Mouse (Mus musculus): Measurements from ENCODE around the gene Cd28. TPM values are rescaled to one million over a fixed set of nuclear protein-coding genes. Genes with fewer than 3 reads are reported as not detected.

Gene Cd28
- total and polyA plus RNA-seq, 3 experiments: 1.0 to 4.4 (median 1.8) TPM

- Histone ChIP-seq H3K79me2 (replicated peaks; ENCODE audit: control insufficient read depth, extremely low read depth, insufficient read depth, poor library complexity, severe bottlenecking) (no peaks in the 10 kb centered on the region), H3K27ac (ENCODE audit: insufficient read depth, low read depth) (no peak overlapping the region), H3K36me3 (replicated peaks in 1 of 2; ENCODE audit: control insufficient read depth in 1 of 2, insufficient read depth in 1 of 2, low read length in 1 of 2) (no peaks in the 10 kb centered on the region), H3K4me1 (ENCODE audit: control insufficient read depth in 1 of 2, insufficient read depth in 2 of 2) (0 out of 4 replicates have a peak, but pooled peaks cover 0 to 3% of the 10 kb centered on the region in 2 experiments), H3K9me3 (replicated peaks; ENCODE audit: low read length) (peaks cover 3% of the 10 kb centered on the region), H3K4me3 (replicated peaks in 1 of 3; ENCODE audit: low read depth in 2 of 3, low read length in 2 of 3, poor library complexity in 1 of 3) (no peak overlapping the region), H3K27me3 (replicated peaks) (no peaks in the 10 kb centered on the region), H3K9ac (ENCODE audit: insufficient read depth, low read depth) (no peak overlapping the region), H3K4me2 (ENCODE audit: insufficient read depth, low read depth, poor library complexity, severe bottlenecking) (no peak overlapping the region)
- TF ChIP-seq ETS1 (conservative IDR thresholded peaks at IDR 0.05; ENCODE audit: low read depth, low read length) (no peak), BHLHE40 (IDR thresholded peaks at IDR 0.05; ENCODE audit: low read depth, low read length) (no peak), E2F4 (IDR thresholded peaks at IDR 0.05; ENCODE audit: insufficient replicate concordance, low read depth, low read length) (no peak)
- in situ Hi-C loops (cut with MboI; ENCODE audit: low pct_ligation_motif_present, low pct_unique_long_range_greater_than_20kb, low sequenced_read_pairs): no loop called here
- DNase-seq (ENCODE audit: extremely low read depth): no peak
- dilution Hi-C loops (cut with MboI; ENCODE audit: extremely low pct_ligation_motif_present, extremely low pct_unique_long_range_greater_than_20kb, low sequenced_read_pairs): no loop called here
These were observed 18.7 kb downstream of the Cd28 start for GRCm38 (mm10) chr1:60735072-60735907.

- DNase-seq (ENCODE audit: extremely low read depth): no peak
- H3K27ac ChIP-seq (ENCODE audit: insufficient read depth, low read depth): no peak overlapping the region
- no peaks in the 10 kb centered on the region for H3K79me2 ChIP-seq (replicated peaks; ENCODE audit: control insufficient read depth, extremely low read depth, insufficient read depth, poor library complexity, severe bottlenecking)
- H3K4me3 ChIP-seq (replicated peaks in 1 of 3; ENCODE audit: low read depth in 2 of 3, low read length in 2 of 3, poor library complexity in 1 of 3): no peak overlapping the region
- H3K4me1 ChIP-seq (ENCODE audit: control insufficient read depth in 1 of 2, insufficient read depth in 2 of 2): 0 out of 4 replicates have a peak, but pooled peaks cover 0 to 3% of the 10 kb centered on the region in 2 experiments
- H3K36me3 ChIP-seq (replicated peaks in 1 of 2; ENCODE audit: control insufficient read depth in 1 of 2, insufficient read depth in 1 of 2, low read length in 1 of 2): no peaks in the 10 kb centered on the region
- H3K9me3 ChIP-seq (replicated peaks; ENCODE audit: low read length): peaks cover 3% of the 10 kb centered on the region
- H3K4me2 ChIP-seq (ENCODE audit: insufficient read depth, low read depth, poor library complexity, severe bottlenecking): no peak overlapping the region
- dilution Hi-C loops (cut with MboI; ENCODE audit: extremely low pct_ligation_motif_present, extremely low pct_unique_long_range_greater_than_20kb, low sequenced_read_pairs): no loop called here
- no peaks in the 10 kb centered on the region for H3K27me3 ChIP-seq (replicated peaks)
- in situ Hi-C loops (cut with MboI; ENCODE audit: low pct_ligation_motif_present, low pct_unique_long_range_greater_than_20kb, low sequenced_read_pairs): no loop called here
- no peak overlapping the region for H3K9ac ChIP-seq (ENCODE audit: insufficient read depth, low read depth)
- TF ChIP-seq MAZ (IDR thresholded peaks at IDR 0.05; ENCODE audit: low read depth, low read length) (no peak), E2F4 (IDR thresholded peaks at IDR 0.05; ENCODE audit: insufficient replicate concordance, low read depth, low read length) (no peak)
These were observed 19.3 kb downstream of the Cd28 start for GRCm38 (mm10) chr1:60735908-60736280.

- Histone ChIP-seq H3K27me3 (replicated peaks) (no peaks in the 10 kb centered on the region), H3K79me2 (replicated peaks; ENCODE audit: control insufficient read depth, extremely low read depth, insufficient read depth, poor library complexity, severe bottlenecking) (peaks cover 5% of the 10 kb centered on the region), H3K4me1 (ENCODE audit: control insufficient read depth in 1 of 2, insufficient read depth in 2 of 2) (peaks cover 9 to 13% of the 10 kb centered on the region in 2 experiments; a peak in 3 of 4 replicates), H3K9ac (ENCODE audit: insufficient read depth, low read depth) (no peak overlapping the region), H3K4me3 (replicated peaks in 1 of 3; ENCODE audit: low read depth in 2 of 3, low read length in 2 of 3, poor library complexity in 1 of 3) (no peak overlapping the region), H3K36me3 (replicated peaks in 1 of 2; ENCODE audit: control insufficient read depth in 1 of 2, insufficient read depth in 1 of 2, low read length in 1 of 2) (no peaks in the 10 kb centered on the region), H3K27ac (ENCODE audit: insufficient read depth, low read depth) (no peak overlapping the region), H3K9me3 (replicated peaks; ENCODE audit: low read length) (no peaks in the 10 kb centered on the region), H3K4me2 (ENCODE audit: insufficient read depth, low read depth, poor library complexity, severe bottlenecking) (no peak overlapping the region)
- DNase-seq (ENCODE audit: extremely low read depth): no peak
- TF ChIP-seq POLR2A (IDR thresholded peaks at IDR 0.05; ENCODE audit: low read depth, low read length): no peak
- TF ChIP-seq ETS1 (conservative IDR thresholded peaks at IDR 0.05; ENCODE audit: low read depth, low read length): no peak
- no peak for TF ChIP-seq MEF2A (IDR thresholded peaks at IDR 0.05; ENCODE audit: borderline replicate concordance, low read depth, low read length)
- TF ChIP-seq ELF1 (IDR thresholded peaks at IDR 0.05; ENCODE audit: low read depth, low read length): no peak
- no peak for TF ChIP-seq SMC3 (IDR thresholded peaks at IDR 0.05; ENCODE audit: low read depth, low read length)
- TF ChIP-seq POLR2AphosphoS2 (IDR thresholded peaks at IDR 0.05; ENCODE audit: low read depth, low read length): no peak
- TF ChIP-seq NELFE (IDR thresholded peaks at IDR 0.05; ENCODE audit: low read depth, low read length): no peak
- no peak for TF ChIP-seq ZC3H11A (IDR thresholded peaks at IDR 0.05; ENCODE audit: low read depth, low read length)
- no peak for TF ChIP-seq JUND (conservative IDR thresholded peaks at IDR 0.05; ENCODE audit: low read depth, low read length)
- no peak for TF ChIP-seq BHLHE40 (IDR thresholded peaks at IDR 0.05; ENCODE audit: low read depth, low read length)
- TF ChIP-seq ZKSCAN1 (IDR thresholded peaks at IDR 0.05; ENCODE audit: borderline replicate concordance, low read depth, low read length): no peak
- TF ChIP-seq MAZ (IDR thresholded peaks at IDR 0.05; ENCODE audit: low read depth, low read length): no peak
- no peak for TF ChIP-seq JUN (IDR thresholded peaks at IDR 0.05; ENCODE audit: insufficient read depth, low read depth, low read length)
- no peak for TF ChIP-seq RAD21 (IDR thresholded peaks at IDR 0.05; ENCODE audit: low read depth, low read length)
- no peak for TF ChIP-seq UBTF (IDR thresholded peaks at IDR 0.05; ENCODE audit: low read depth, low read length)
- TF ChIP-seq CHD2 (IDR thresholded peaks at IDR 0.05; ENCODE audit: low read length): no peak
- no peak for TF ChIP-seq TBP (conservative IDR thresholded peaks at IDR 0.05; ENCODE audit: low read depth, low read length)
- no peak for TF ChIP-seq RCOR1 (conservative IDR thresholded peaks at IDR 0.05; ENCODE audit: low read depth, low read length)
- in situ Hi-C loops (cut with MboI; ENCODE audit: low pct_ligation_motif_present, low pct_unique_long_range_greater_than_20kb, low sequenced_read_pairs) (no loop called here), dilution Hi-C loops (cut with MboI; ENCODE audit: extremely low pct_ligation_motif_present, extremely low pct_unique_long_range_greater_than_20kb, low sequenced_read_pairs) (no loop called here)
These were observed 27.7 kb downstream of the Cd28 start for GRCm38 (mm10) chr1:60744266-60744665.
